ENCODE assay signal across 12 mouse cellular contexts in the genomic region with DNA sequence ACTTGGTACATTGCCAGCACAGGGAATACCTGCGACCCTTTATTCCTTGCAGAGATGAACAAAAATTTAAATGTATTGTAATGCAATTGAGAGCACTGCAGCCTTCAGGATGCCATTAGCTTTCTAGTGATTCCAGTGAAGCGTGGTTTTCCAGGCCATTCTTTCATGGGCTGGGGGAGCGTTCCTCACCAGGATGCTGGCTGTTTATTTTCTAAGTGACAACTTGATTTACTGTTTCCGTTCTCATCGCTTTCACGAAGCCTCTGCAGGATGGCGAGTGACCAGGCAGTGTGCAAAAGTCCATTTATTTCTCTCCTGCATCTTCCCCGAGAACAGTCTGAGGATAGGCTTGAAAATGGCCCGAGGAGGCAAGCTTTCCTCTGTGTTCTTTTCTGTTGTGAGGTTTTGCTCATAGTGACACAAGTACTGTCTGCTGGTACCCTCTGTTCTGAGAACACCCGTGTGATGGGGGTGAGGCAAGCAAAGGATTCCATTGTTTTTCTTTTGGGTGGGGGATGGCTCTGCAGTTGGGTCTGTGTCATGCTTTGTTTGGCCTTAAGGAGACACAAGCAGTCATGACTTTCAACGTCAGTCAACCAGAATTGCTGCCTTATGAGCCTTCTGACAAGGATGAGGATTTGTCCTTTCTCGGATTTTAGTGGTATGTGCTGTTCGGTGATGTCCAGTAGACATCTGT.
DNase-seq lines count a peak whose midpoint lies in the region; ATAC-seq lines count a peak whose summit lies in the region.
"Had no signal": no experiment of that assay in that cellular context is flagged by ENCODE, and none has a peak within 500 bp of the region (broad histone marks: within the 10 kb centered on the region; RNA-seq: fewer than 3 reads in every experiment).

No protein-coding gene starts in this region.

- H3K4me1 ChIP-seq in hindbrain, embryonic 16.5 days (ENCODE audit: control insufficient read depth, insufficient read depth, low read depth, low read length), result peaks cover 7% of the 10 kb centered on the region
- 0 out of 2 replicates have a peak, but pooled peaks cover 3% of the 10 kb centered on the region for H3K4me1 ChIP-seq in heart, embryonic 12.5 days (replicated peaks)
- H3K4me1 ChIP-seq: liver, embryonic 13.5 days had no signal

- H3K4me3 ChIP-seq in hindbrain, embryonic 16.5 days (ENCODE audit: low read length), result no peak overlapping the region
- no peak overlapping the region for H3K4me3 ChIP-seq in heart, embryonic 12.5 days
- H3K4me3 ChIP-seq: liver, embryonic 13.5 days had no signal

- peak overlapping the region; percentile 53 for H3K27ac ChIP-seq in hindbrain, embryonic 16.5 days (ENCODE audit: low read depth, low read length)
- H3K27ac ChIP-seq in heart, embryonic 12.5 days (ENCODE audit: poor library complexity, severe bottlenecking), result no peak overlapping the region
- H3K27ac ChIP-seq: liver, embryonic 13.5 days had no signal

- peak; percentile 57 for ATAC-seq in hindbrain, embryonic 16.5 days
- no peak for ATAC-seq in heart, embryonic 12.5 days (ENCODE audit: insufficient number of reproducible peaks, low FRiP score)

- no peaks in the 10 kb centered on the region for H3K9me3 ChIP-seq in hindbrain, embryonic 16.5 days (ENCODE audit: control insufficient read depth, low read length)
- no peaks in the 10 kb centered on the region for H3K9me3 ChIP-seq in heart, embryonic 12.5 days (replicated peaks)
- H3K9me3 ChIP-seq: liver, embryonic 13.5 days had no signal

- no peak overlapping the region for H3K4me2 ChIP-seq in hindbrain, embryonic 16.5 days (ENCODE audit: low read length)
- H3K4me2 ChIP-seq in heart, embryonic 12.5 days, result no peak overlapping the region
- H3K4me2 ChIP-seq: heart, embryonic 11.5 days; liver, embryonic 13.5 days had no signal

- no peaks in the 10 kb centered on the region for H3K27me3 ChIP-seq in hindbrain, embryonic 16.5 days (replicated peaks; ENCODE audit: control insufficient read depth, insufficient read depth, low read length)
- no peaks in the 10 kb centered on the region for H3K27me3 ChIP-seq in heart, embryonic 12.5 days (replicated peaks)
- H3K27me3 ChIP-seq: liver, embryonic 13.5 days had no signal

- DNase-seq in kidney, adult 11 months, result peak; percentile 5
- DNase-seq in kidney, postnatal 25 days, result no peak
- peak; percentile 65 for DNase-seq in embryo, embryonic 10 days (ENCODE audit: low spot score)
- DNase-seq in mesoderm, embryonic 11.5 days (ENCODE audit: low read depth, low spot score), result peak; percentile 70
- DNase-seq in right cerebral cortex, postnatal 36 days (ENCODE audit: low spot score in 2 of 2), result no peak
- DNase-seq in spleen, adult 12 weeks (ENCODE audit: low spot score), result no peak
- DNase-seq: B cell, adult 2 months; liver, embryonic 13.5 days; thymus, postnatal 36 days had no signal

- no peak overlapping the region for H3K9ac ChIP-seq in hindbrain, embryonic 16.5 days (ENCODE audit: low read depth, low read length)
- no peak overlapping the region for H3K9ac ChIP-seq in heart, embryonic 12.5 days
- H3K9ac ChIP-seq: liver, embryonic 13.5 days had no signal

- WGBS in hindbrain, embryonic 16.5 days, result 28% methylated on average over 13 of the region's 13 CpGs
- WGBS in heart, embryonic 12.5 days, result 55% methylated on average over 13 of the region's 13 CpGs

- no peaks in the 10 kb centered on the region for H3K36me3 ChIP-seq in hindbrain, embryonic 16.5 days (ENCODE audit: control insufficient read depth, insufficient read depth, low read length)
- no peaks in the 10 kb centered on the region for H3K36me3 ChIP-seq in heart, embryonic 12.5 days
- H3K36me3 ChIP-seq: liver, embryonic 13.5 days had no signal

Comparison
In these comparisons a context has a peak if more than half of its experiments do, and no peak if none do; other contexts are left out.
1. DNase-seq: peak in kidney, adult 11 months (single experiment), embryo, embryonic 10 days (single experiment) and mesoderm, embryonic 11.5 days (single experiment); none in kidney, postnatal 25 days (0 of 2), right cerebral cortex, postnatal 36 days (0 of 2) and spleen, adult 12 weeks (single experiment).